Mouse (Mus musculus): Measurements from ENCODE around the gene Rimklb.

GRCm38 (mm10) chr6:122439249-122439648 is 59.3 kb downstream of the Rimklb start:
- TF ChIP-seq GATA1 (IDR thresholded peaks at IDR 0.05; ENCODE audit: borderline replicate concordance, low read length): no peak
- TF ChIP-seq FLI1 (IDR thresholded peaks at IDR 0.05; ENCODE audit: low read length): no peak
